Mouse (Mus musculus): Measurements from ENCODE around the gene Vmn1r49. TPM values are rescaled to one million over a fixed set of nuclear protein-coding genes. Genes with fewer than 3 reads are reported as not detected.

Gene Vmn1r49
- not detected in 2 replicates for polyA plus RNA-seq (2012; ENCODE audit: low replicate concordance)

DNA sequence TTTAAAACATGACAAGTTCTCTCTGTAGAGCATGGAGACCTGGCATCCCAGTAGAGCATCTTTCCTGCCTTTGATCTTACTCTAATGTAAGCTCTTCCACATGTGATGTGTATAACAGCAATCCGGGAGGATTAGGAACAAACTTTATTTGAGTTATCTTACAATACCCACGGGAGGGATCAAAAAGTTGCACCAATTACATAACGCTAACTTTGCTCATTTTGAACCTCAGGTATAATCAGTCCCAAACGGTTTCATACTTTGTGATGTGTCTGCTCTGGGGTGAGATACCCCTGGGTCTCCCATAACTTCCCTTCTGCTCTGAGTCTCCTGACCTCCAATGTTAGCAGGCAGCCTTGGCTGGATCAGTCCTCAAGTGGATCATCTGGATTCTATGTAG is at the start of gene Vmn1r49:
Vmn1r49 (minus strand) TSS at position 101 of the 400 bp plus-strand sequence.

GRCm38 (mm10) chr6:90122296-90122695 is 44.0 kb upstream of the Vmn1r49 start, which contains the start of gene Vmn1r51:
Vmn1r51 (plus strand) TSS chr6:90122596.

DNA sequence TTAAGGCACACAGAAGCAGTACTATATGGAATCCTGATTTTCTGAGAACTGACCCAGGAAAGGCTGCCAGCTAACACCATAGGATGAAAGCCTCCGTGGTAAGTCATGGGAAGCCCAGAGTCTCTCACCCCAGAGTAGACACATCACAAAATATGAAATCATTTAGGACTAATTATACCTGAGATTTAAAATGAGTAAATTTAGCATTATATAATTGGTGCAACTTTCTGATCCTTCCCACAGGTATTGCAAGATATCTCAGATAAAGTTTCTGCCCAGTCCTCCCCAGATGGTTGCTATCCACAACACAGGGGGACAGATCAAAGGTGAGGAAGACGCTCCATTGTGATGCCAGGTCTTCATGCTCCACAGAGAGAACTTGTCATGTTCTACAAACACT is 22.8 kb upstream of the Vmn1r49 start, which contains the start of gene Vmn1r50:
Vmn1r50 (plus strand) TSS at position 301 of the 400 bp plus-strand sequence.

GRCm38 (mm10) chr6:90036741-90037140 is 41.6 kb downstream of the Vmn1r49 start, which contains the start of gene Vmn1r48:
Vmn1r48 (minus strand) TSS chr6:90036841.

Other genes with a start within 250 kb of the Vmn1r49 start
- gene Vmn1r42, start 202.1 kb downstream of the Vmn1r49 start, polyA plus RNA-seq (2012; ENCODE audit: low replicate concordance), result not detected in 2 replicates
- gene Vmn1r43, start 202.1 kb downstream of the Vmn1r49 start, polyA plus RNA-seq (2012; ENCODE audit: low replicate concordance), result not detected in 2 replicates
- gene Vmn1r44, start 194.8 kb downstream of the Vmn1r49 start, polyA plus RNA-seq (2012; ENCODE audit: low replicate concordance), result not detected in 2 replicates
- gene Vmn1r45, start 137.9 kb downstream of the Vmn1r49 start, polyA plus RNA-seq (2012; ENCODE audit: low replicate concordance), result 0.08 TPM in 1 of 2 replicates, not detected in the other
- gene Vmn1r46, start 109.2 kb downstream of the Vmn1r49 start, polyA plus RNA-seq (2012; ENCODE audit: low replicate concordance), result not detected in 2 replicates
- not detected in 2 replicates for gene Vmn1r47, start 62.4 kb downstream of the Vmn1r49 start, polyA plus RNA-seq (2012; ENCODE audit: low replicate concordance)
- not detected in 2 replicates for gene Vmn1r48, start 41.7 kb downstream of the Vmn1r49 start, polyA plus RNA-seq (2012; ENCODE audit: low replicate concordance)
- gene Vmn1r50, start 22.9 kb upstream of the Vmn1r49 start, polyA plus RNA-seq (2012; ENCODE audit: low replicate concordance), result not detected in 2 replicates
- gene Vmn1r51, start 44.1 kb upstream of the Vmn1r49 start, polyA plus RNA-seq (2012; ENCODE audit: low replicate concordance), result not detected in 2 replicates
- gene Vmn1r52, start 96.3 kb upstream of the Vmn1r49 start, polyA plus RNA-seq (2012; ENCODE audit: low replicate concordance), result 0.07 TPM in 1 of 2 replicates, not detected in the other
- gene V1ra8, start 124.3 kb upstream of the Vmn1r49 start, polyA plus RNA-seq (2012; ENCODE audit: low replicate concordance), result not detected in 2 replicates
- gene Vmn1r53, start 145.9 kb upstream of the Vmn1r49 start, polyA plus RNA-seq (2012; ENCODE audit: low replicate concordance), result not detected in 2 replicates
- not detected in 2 replicates for gene Vmn1r54, start 167.8 kb upstream of the Vmn1r49 start, polyA plus RNA-seq (2012; ENCODE audit: low replicate concordance)
- not detected in 2 replicates for gene BC048671, start 222.7 kb upstream of the Vmn1r49 start, polyA plus RNA-seq (2012; ENCODE audit: low replicate concordance)
- not detected in 2 replicates for gene Chst13, start 246.7 kb upstream of the Vmn1r49 start, polyA plus RNA-seq (2012; ENCODE audit: low replicate concordance)